Mouse (Mus musculus) G1E-ER4 (cell line): Measurements from ENCODE around the gene Gstm5. TPM values are rescaled to one million over a fixed set of nuclear protein-coding genes. Genes with fewer than 3 reads are reported as not detected.

ENCODE experiments used
- GATA1 ChIP-seq: IDR thresholded peaks from one replicate; pipeline ENCODE4 v1.8.0; 2012; ENCODE audit warnings: low read length, inconsistent platforms
- polyA plus RNA-seq: library from polyadenylated mRNA; stranded (reverse); fragments of >175 nt; gene quantifications from 2 replicates; pipeline ENCODE4 v1.2.3, GENCODE M21; 2012

The Gstm5 gene
- not detected in 2 replicates for polyA plus RNA-seq

DNA sequence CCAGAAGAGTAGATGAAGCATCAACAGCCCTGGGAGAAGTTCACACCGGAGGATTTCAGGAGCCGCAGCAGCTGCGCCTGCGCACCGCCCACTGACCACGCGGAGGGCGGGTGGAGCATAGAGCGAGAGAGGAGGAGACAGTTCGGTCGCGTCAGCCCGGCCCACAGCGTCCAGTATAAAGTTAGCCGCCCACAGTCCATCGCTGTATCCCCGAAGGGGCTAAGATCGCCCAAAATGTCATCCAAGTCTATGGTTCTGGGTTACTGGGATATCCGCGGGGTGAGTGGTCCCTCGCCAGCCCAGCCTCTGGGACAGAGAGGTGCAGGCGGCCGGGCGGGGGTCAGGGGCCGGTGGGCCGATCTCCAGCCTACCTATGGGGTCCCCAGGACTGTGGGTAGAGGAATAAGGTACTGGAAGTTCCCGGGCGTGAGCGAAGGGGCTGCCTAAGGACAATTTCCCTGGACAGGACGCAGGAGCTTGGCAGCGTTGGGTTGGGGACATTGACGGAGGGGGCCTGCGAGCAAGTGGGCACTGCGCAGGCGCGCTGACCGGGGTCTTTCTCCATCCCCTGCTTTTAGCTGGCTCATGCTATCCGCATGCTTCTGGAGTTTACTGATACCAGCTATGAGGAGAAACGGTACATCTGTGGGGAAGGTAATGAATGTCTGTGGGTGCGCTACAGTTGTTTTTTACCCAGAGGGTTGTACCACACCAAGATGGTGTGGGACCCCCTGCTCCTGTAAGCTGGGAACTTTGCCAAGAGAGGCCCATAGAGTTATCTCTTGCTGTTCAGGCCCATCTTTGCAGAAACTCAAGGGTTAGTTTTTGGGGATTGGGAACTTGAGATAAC lies at the start of gene Gstm5:
Gstm5 (plus strand) TSS at position 102 of the 850 bp plus-strand sequence.
- no peak for TF ChIP-seq GATA1

DNA sequence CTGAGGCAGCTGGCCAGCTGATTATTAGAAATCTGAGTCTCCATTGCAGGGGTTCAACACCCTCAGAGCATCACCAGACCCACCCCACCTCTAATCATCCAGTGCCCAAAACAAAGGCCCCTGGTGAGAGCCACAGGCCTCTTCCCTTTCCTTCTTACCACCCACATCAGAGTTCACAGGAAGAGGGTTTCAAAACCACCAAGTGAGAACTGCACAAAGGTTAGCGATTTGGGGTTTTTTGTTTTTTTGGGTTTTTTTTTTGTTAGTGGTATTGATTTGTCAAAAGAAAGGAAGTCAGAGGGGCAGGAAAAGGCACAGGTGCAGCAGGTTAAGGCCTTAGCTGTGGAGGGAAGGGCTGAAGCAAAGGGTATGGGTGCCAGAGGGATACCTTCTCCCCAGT lies 49.4 kb upstream of the Gstm5 start:
- no peak for TF ChIP-seq GATA1

DNA sequence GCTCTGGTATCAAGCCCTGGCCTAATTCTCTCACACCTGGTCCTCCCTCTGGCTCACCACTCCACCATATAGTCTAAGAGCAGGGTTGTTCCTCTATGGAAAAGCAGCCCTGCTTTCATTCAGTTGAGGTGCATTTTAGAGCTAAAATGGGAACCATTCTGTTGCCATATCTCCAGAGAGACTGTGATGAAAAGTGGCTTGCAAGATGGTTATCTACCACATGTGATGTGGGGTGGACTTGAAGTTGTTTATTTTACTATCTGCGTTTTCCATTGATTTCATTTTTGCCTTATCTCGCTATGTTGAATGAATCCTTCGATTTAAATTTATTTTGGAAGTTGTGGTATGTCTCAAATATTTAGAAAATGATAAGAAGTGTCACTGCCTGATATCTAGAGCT lies 48.8 kb upstream of the Gstm5 start:
- no peak for TF ChIP-seq GATA1

DNA sequence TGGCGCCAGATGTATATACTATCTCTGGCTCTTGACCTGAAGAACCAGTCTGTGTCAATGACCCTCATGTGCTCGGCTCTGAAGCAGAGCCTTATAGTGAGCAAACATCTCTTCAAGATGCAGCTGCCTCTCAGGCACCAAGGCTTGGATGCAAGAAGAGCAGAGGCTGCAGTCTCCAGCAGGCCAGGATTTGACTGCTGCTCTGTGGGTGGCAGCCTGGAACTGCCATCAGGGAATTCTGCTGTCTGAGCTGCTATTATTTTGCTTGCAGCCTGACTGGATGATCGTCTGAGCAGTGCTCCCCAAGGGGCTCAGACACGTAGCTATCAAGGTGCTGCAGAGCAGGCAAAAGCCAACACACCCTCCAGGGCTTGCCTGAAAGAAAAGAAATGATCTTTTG lies 47.5 kb upstream of the Gstm5 start:
- TF ChIP-seq GATA1: no peak

DNA sequence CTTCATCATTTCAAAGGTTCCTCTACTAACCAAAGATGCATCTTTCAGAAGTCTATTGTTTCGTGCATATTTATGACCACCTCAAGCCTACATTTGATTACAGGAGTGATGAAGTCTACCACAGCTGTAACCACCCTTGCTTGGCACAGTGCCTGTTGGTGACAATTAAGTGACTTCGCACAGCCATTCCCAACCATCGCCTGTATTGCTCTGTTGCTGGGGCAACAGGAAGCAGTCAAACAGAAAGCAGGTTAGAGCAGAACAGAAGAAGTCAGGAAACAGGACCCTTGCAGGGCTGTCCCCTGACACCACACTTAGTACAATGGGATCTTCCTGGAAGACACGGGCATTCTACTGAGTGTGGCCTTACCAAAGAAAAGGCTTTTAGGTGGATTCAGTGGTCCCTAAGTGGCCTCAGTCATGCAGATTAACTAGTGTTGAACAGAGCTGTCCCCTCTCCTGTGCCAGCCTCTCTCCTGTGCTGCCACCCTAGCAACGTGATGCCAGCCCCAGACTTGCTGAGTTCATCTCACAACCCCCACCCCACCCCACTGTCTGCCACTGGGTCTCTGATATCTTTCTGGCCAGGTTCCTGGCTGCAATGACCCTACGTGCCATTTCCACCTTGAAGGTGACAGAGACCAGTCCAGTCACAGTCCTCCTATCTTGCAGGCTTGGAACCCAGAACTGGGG lies 46.5 kb upstream of the Gstm5 start:
- TF ChIP-seq GATA1: no peak

DNA sequence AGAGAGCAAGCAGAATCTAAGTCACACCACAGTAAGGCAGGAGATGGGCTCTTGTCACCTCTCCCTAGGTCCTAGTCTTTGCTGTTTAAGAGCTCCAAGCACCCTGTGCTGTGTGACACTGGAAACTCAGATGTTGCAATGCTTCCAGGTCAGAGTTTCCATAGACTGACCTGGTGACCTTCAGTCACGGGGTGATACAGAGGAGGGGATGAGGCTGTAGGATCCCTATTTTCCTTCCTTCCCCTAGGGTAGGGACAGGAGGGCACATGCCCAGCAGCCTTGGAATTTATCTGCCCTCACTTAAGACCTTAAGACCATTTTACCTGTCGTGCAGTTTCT lies 46.0 kb upstream of the Gstm5 start:
- TF ChIP-seq GATA1: no peak

DNA sequence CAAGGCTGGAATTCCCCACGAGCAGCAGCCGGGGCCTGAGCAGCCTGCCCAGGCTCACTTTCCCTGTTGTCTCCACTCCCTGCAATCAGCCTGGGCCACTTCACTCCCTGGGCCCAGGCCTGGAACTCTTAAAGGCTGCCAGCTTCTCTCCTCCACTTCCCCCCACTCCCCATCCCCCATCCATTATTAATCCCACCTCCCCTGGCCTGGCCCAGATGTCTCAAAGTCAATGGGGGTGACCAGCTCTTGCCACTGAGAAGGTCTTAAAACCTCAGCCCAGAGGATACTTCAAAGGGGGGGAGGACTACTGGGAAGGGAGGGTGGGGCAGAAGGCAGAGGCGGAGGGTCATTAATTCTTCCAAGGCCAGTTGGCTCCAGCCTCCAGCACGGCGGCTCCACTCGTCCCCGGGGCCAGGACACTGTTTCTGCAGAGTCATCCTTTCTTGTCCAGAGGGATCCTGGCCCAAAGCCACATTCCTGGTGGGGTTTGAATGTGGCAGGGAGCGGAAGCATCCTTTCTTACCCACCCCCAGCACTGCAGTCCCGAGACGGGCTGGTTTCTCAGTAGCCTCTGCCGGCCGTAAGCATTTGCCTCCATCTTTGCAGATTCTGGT lies 45.1 kb upstream of the Gstm5 start:
- TF ChIP-seq GATA1: no peak

DNA sequence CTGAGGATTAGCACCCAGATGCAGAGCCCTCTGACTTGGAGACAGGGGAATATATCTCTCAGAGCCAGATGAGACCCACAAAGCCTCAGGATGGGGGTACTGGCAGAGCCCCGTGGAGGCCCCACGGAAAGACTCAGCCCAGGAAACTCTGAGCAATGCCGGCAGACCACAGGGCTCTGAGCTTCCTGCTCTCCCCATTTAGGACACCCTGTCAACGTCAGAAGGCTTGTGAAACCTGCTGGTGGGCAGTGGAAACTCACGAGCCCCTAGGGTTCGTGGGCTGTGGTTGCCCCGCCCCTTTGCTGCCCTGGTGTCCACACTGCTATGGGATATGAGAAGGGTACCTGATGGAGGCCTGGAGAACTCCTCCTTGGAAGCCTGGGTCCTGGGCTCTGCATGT lies 42.8 kb upstream of the Gstm5 start:
- no peak for TF ChIP-seq GATA1

DNA sequence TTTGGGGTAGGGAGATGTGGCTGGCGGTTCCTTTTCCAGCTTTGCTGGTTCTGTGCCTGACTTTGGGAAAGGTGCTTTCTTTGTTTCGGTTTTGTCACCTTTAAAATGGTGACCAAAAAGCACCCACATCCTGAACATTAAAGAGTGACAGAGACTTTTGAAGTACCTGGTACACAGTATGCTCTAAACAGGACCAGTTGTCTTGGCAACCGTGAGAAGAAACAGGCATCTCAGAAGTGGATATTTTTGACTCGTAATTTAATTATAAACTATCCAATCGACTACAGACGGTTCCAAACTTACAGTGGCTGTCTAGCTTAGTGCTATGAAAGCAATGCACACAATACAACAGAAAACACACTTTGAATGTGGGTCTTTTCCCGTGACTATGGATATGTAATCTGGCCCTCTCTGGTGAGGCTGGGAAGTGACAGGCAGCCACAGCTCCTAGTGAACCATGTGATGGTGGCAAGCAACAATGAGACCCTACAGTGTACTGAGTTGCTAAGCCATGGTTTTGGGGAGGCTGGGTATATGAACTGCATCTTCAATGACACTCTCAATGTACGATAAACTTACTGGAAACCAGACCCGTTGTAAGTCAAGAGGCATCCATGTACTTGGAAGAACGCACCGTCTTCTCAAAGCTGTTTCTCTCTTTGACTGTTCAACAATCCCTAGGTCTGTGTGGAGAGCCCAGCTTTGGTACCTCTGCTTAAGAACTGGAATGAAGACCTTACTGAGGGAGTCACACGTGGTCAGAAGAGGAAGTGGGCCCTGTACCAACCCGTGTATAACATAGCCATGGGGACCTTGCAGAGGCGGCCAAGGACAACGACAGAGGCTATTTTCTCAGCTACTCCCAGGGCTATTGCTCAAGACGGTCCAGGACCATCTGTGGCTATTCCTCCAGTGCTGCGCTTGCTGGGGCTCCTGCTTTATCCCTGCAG lies 42.1 kb upstream of the Gstm5 start:
- TF ChIP-seq GATA1: no peak

DNA sequence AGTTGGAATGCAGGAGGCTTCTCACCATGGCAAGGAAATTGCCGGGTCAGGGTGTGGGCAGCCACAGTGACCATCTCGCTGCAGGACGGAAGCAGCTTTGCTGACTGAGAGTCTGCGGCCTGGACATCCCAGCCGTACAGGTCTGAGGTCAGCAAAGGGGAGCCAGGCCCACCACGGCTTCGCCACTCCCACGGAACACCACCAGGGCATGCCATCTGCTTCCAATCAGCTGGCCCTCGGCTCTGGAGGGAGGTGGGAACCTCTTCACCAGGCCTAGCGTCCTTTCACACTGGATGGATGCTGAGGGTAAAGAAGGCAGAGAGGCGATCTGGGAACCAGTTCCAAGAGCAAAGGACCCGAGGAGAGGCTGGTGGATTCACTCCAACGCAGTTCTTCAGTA lies 40.3 kb upstream of the Gstm5 start:
- TF ChIP-seq GATA1: no peak

DNA sequence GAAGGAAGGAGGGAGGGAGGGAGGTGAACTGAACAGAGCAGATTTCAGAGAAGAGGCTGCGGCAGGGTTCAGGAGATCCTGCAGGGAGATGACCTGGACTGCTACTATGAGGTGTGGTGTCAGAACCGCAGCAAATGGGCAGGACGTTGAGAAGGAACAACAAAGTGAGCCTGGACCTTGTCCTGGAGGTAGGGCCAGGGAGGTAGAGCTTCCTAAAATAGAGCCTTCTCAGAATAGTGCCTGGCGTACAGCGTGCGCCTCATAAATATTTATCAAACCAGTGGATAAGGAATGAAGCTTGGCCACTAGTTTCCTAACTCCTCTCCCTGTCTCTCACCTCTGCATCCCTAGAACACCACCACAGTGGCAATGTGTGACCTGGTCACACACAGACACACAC lies 38.0 kb upstream of the Gstm5 start:
- no peak for TF ChIP-seq GATA1

DNA sequence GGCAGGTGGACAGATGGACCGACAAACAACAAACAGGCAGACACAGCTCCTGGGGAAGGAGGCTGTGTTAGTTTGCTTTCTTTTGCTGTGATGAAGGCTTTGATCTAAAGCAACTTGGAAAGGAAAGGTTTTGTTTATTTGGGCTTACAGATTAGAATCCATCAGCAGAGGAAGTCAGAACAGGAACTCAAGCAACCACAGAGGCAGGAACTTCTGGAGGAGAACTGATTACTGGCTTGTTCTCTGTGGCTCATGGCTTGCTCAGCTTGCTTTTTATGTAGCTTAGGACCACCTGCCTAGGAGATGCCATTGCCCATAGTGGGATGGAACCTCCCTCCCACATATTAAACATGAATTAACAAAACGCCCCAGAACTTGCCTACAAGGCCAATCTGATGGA lies 33.1 kb upstream of the Gstm5 start:
- TF ChIP-seq GATA1: no peak

DNA sequence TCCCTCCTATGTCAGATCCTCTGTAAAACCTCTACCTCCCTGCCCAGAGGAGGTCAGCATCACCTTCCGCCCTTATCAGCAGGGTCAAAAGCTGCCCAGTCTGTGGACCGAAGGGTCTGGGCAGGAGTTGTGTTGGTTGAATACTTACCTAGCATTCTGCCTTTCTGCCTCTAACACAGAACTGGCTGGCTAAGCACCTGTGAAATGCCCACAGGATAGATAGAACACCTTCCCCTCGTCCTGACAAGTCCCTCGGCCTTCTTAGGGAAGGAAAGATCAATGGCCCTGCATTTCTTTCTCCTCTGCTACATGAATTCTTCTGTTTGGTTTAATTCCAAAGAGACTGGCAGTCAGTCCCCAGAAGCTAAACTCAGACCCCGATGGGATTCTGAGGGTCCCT lies 32.1 kb upstream of the Gstm5 start:
- no peak for TF ChIP-seq GATA1

DNA sequence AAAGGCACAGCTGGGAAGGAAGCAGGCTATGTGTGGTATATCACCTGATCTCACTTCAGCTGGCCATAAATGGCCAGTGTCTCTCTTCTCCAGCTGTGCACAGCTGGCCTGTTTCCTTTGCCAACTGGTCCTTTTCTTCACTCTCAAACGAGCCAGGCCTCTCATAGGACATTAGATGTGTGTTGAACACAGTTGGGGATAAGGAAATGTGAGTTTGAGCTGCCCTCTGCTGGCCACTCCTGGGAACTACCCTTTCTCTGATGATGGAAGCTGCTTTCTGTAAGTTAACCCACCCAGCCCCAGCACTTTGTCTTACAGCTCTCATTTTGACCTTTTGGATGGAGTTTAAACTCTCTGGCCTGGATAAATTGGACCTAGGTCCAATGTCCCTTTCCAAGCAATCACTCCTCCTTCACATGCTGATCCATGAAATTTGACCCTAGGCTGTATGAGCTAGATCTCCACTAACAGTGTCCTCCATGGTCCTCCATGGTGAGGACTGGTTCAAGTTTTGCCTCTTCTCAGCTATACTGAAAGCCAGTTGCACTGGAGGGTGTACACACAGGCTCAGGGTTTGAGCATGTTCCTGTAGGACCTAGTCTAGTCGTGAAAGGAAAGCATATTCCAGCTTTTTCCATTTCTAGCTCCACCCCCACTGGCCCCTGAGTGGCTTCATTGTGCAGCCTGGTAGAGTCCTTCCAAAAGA lies 31.6 kb upstream of the Gstm5 start:
- no peak for TF ChIP-seq GATA1
